Mouse (Mus musculus): ENCODE results near the gene Ang. TPM values are rescaled to one million over a fixed set of nuclear protein-coding genes. Genes with fewer than 3 reads are reported as not detected.
"Not testable (repeated sequence)": the region's sequence is repeated elsewhere in the genome, so short reads cannot be mapped to it uniquely, and the experiment has no call there.

The Ang gene
- polyA plus RNA-seq, 1 experiment: 2.9 TPM

GRCm38 (mm10) chr14:51098300-51098699 is 7.3 kb downstream of the Ang start:
- H3K4me1 ChIP-seq (ENCODE audit: control insufficient read depth, insufficient read depth, low read length); H3K27ac ChIP-seq (ENCODE audit: insufficient read depth, low read length); H3K4me3 ChIP-seq (replicated peaks; ENCODE audit: insufficient read depth, low read depth, low read length); H3K27me3 ChIP-seq (ENCODE audit: control insufficient read depth, insufficient read depth, low read length): not testable (repeated sequence)
- peak; percentile 73 to 79 for DNase-seq
- TF ChIP-seq CTCF (IDR thresholded peaks at IDR 0.05; ENCODE audit: borderline replicate concordance, insufficient read depth, low read depth, low read length): peak; percentile 64; the same call in 1 of the 2 replicates
- WGBS: 8% methylated on average over 1 of the region's 1 CpGs

- 97% methylated on average over 11 of the region's 11 CpGs for WGBS
- Histone ChIP-seq H3K4me3 (replicated peaks; ENCODE audit: insufficient read depth, low read depth, low read length) (no peak overlapping the region), H3K27ac (ENCODE audit: insufficient read depth, low read length) (no peak overlapping the region), H3K27me3 (ENCODE audit: control insufficient read depth, insufficient read depth, low read length) (no peaks in the 10 kb centered on the region), H3K4me1 (ENCODE audit: control insufficient read depth, insufficient read depth, low read length) (no peaks in the 10 kb centered on the region)
- TF ChIP-seq CTCF (IDR thresholded peaks at IDR 0.05; ENCODE audit: borderline replicate concordance, insufficient read depth, low read depth, low read length) (no peak), POLR2A (IDR thresholded peaks at IDR 0.05; ENCODE audit: borderline replicate concordance, insufficient read depth, low read length) (no peak)
- DNase-seq: no peak
Measured at GRCm38 (mm10) chr14:51098921-51099320, 8.0 kb downstream of the Ang start.

- TF ChIP-seq POLR2A (IDR thresholded peaks at IDR 0.05; ENCODE audit: borderline replicate concordance, insufficient read depth, low read length) (no peak), CTCF (IDR thresholded peaks at IDR 0.05; ENCODE audit: borderline replicate concordance, insufficient read depth, low read depth, low read length) (no peak)
- H3K4me3 ChIP-seq (replicated peaks; ENCODE audit: insufficient read depth, low read depth, low read length): no peak overlapping the region
- no peaks in the 10 kb centered on the region for H3K27me3 ChIP-seq (ENCODE audit: control insufficient read depth, insufficient read depth, low read length)
- no peak overlapping the region for H3K27ac ChIP-seq (ENCODE audit: insufficient read depth, low read length)
- no peaks in the 10 kb centered on the region for H3K4me1 ChIP-seq (ENCODE audit: control insufficient read depth, insufficient read depth, low read length)
- DNase-seq: no peak
- WGBS: 49% methylated on average over 9 of the region's 9 CpGs
Measured at GRCm38 (mm10) chr14:51101284-51101683, 10.3 kb downstream of the Ang start.

GRCm38 (mm10) chr14:51103217-51103616 is 12.3 kb downstream of the Ang start:
- DNase-seq: peak; percentile 41 to 68
- 65% methylated on average over 3 of the region's 3 CpGs for WGBS
- no peak for TF ChIP-seq POLR2A (IDR thresholded peaks at IDR 0.05; ENCODE audit: borderline replicate concordance, insufficient read depth, low read length)
- peak; percentile 79 for TF ChIP-seq CTCF (IDR thresholded peaks at IDR 0.05; ENCODE audit: borderline replicate concordance, insufficient read depth, low read depth, low read length)

GRCm38 (mm10) chr14:51104366-51104765 is 13.4 kb downstream of the Ang start:
- TF ChIP-seq POLR2A (IDR thresholded peaks at IDR 0.05; ENCODE audit: borderline replicate concordance, insufficient read depth, low read length): no peak
- no peak for TF ChIP-seq CTCF (IDR thresholded peaks at IDR 0.05; ENCODE audit: borderline replicate concordance, insufficient read depth, low read depth, low read length)
- no peak for DNase-seq
- Histone ChIP-seq H3K4me3 (replicated peaks; ENCODE audit: insufficient read depth, low read depth, low read length) (no peak overlapping the region), H3K27me3 (ENCODE audit: control insufficient read depth, insufficient read depth, low read length) (no peaks in the 10 kb centered on the region), H3K27ac (ENCODE audit: insufficient read depth, low read length) (no peak overlapping the region), H3K4me1 (ENCODE audit: control insufficient read depth, insufficient read depth, low read length) (no peaks in the 10 kb centered on the region)
- WGBS: 93% methylated on average over 2 of the region's 2 CpGs

More at GRCm38 (mm10) chr14:51103217-51103616, 12.3 kb downstream of the Ang start:
- H3K4me3 ChIP-seq (replicated peaks; ENCODE audit: insufficient read depth, low read depth, low read length): no peak overlapping the region
- no peaks in the 10 kb centered on the region for H3K27me3 ChIP-seq (ENCODE audit: control insufficient read depth, insufficient read depth, low read length)
- no peak overlapping the region for H3K27ac ChIP-seq (ENCODE audit: insufficient read depth, low read length)
- no peaks in the 10 kb centered on the region for H3K4me1 ChIP-seq (ENCODE audit: control insufficient read depth, insufficient read depth, low read length)

- DNase-seq: no peak
- Histone ChIP-seq H3K4me1 (ENCODE audit: control insufficient read depth, insufficient read depth, low read length) (no peaks in the 10 kb centered on the region), H3K4me3 (replicated peaks; ENCODE audit: insufficient read depth, low read depth, low read length) (no peak overlapping the region), H3K27ac (ENCODE audit: insufficient read depth, low read length) (no peak overlapping the region), H3K27me3 (ENCODE audit: control insufficient read depth, insufficient read depth, low read length) (no peaks in the 10 kb centered on the region)
- no peak for TF ChIP-seq CTCF (IDR thresholded peaks at IDR 0.05; ENCODE audit: borderline replicate concordance, insufficient read depth, low read depth, low read length)
- no peak for TF ChIP-seq POLR2A (IDR thresholded peaks at IDR 0.05; ENCODE audit: borderline replicate concordance, insufficient read depth, low read length)
Measured at GRCm38 (mm10) chr14:51106449-51106967, 15.6 kb downstream of the Ang start.

- TF ChIP-seq POLR2A (IDR thresholded peaks at IDR 0.05; ENCODE audit: borderline replicate concordance, insufficient read depth, low read length) (no peak), CTCF (IDR thresholded peaks at IDR 0.05; ENCODE audit: borderline replicate concordance, insufficient read depth, low read depth, low read length) (no peak)
- Histone ChIP-seq H3K27ac (ENCODE audit: insufficient read depth, low read length) (no peak overlapping the region), H3K27me3 (ENCODE audit: control insufficient read depth, insufficient read depth, low read length) (no peaks in the 10 kb centered on the region), H3K4me3 (replicated peaks; ENCODE audit: insufficient read depth, low read depth, low read length) (no peak overlapping the region), H3K4me1 (ENCODE audit: control insufficient read depth, insufficient read depth, low read length) (no peaks in the 10 kb centered on the region)
- WGBS: 25% methylated on average over 3 of the region's 3 CpGs
- DNase-seq: no peak
Measured at GRCm38 (mm10) chr14:51111966-51112365, 21.0 kb downstream of the Ang start.

- WGBS: 37% methylated on average over 9 of the region's 9 CpGs
- no peak for TF ChIP-seq POLR2A (IDR thresholded peaks at IDR 0.05; ENCODE audit: borderline replicate concordance, insufficient read depth, low read length)
- TF ChIP-seq CTCF (IDR thresholded peaks at IDR 0.05; ENCODE audit: borderline replicate concordance, insufficient read depth, low read depth, low read length): no peak
- Histone ChIP-seq H3K4me3 (replicated peaks; ENCODE audit: insufficient read depth, low read depth, low read length) (no peak overlapping the region), H3K27me3 (ENCODE audit: control insufficient read depth, insufficient read depth, low read length) (no peaks in the 10 kb centered on the region), H3K4me1 (ENCODE audit: control insufficient read depth, insufficient read depth, low read length) (no peaks in the 10 kb centered on the region), H3K27ac (ENCODE audit: insufficient read depth, low read length) (no peak overlapping the region)
- DNase-seq: no peak
Measured at GRCm38 (mm10) chr14:51113476-51113875, 22.5 kb downstream of the Ang start.

All from cerebellum, adult 2 months (tissue).